Mouse (Mus musculus): ENCODE measurements around the gene Klhl26.
A peak's percentile ranks its signal among the peaks of the same experiment; 100 is the strongest.

Gene Klhl26

DNA sequence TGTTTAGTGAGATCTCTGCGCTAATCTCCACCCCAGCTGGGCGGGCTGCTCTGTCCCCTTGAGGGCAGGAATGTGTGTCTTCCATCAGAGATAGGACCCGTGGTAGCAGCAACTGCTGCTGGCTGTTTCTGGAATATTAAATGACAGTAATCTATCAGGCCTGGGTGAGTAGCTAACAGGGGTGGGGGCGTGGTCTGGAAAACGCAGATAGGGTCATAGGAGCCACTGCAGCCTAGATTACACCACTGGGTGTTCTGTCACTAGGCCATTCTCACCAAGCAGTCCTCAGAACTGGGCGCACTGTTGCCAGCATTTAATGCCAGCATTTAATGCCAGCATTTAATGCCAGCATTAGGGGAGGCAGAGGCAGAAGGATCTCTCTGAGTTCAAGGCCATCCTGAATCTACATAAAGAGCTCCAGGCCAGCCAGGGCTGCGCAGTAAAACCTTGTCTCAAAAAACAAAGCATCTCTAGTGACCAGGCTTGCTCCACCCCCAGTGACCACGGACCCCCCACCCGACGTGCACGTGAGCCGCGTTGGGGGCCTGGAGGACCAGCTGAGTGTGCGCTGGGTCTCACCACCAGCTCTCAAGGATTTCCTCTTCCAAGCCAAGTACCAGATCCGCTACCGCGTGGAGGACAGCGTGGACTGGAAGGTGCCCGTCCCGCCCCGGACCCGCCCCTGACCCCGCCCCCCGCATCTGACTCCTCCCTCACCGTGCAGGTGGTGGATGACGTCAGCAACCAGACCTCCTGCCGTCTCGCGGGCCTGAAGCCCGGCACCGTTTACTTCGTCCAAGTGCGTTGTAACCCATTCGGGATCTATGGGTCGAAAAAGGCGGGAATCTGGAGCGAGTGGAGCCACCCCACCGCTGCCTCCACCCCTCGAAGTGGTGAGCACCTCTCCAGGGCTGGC, 23.9 kb upstream of the Klhl26 start:
- DNase-seq, result no peak

DNA sequence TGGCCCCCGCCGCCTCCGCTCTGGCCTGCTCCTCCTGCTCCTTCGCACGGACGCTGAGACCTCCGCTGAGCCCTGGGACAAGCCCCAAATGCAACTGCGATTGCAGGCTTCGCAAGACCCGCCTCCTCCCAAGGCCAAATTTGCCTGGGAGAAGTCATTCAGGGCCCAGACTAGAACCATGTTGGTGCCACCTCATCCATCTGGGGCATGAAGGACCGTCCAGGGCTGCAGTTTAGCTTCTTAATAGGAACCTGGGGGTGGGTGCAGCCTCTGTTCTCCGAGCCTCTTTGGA, 18.9 kb upstream of the Klhl26 start:
- no peak for DNase-seq

DNA sequence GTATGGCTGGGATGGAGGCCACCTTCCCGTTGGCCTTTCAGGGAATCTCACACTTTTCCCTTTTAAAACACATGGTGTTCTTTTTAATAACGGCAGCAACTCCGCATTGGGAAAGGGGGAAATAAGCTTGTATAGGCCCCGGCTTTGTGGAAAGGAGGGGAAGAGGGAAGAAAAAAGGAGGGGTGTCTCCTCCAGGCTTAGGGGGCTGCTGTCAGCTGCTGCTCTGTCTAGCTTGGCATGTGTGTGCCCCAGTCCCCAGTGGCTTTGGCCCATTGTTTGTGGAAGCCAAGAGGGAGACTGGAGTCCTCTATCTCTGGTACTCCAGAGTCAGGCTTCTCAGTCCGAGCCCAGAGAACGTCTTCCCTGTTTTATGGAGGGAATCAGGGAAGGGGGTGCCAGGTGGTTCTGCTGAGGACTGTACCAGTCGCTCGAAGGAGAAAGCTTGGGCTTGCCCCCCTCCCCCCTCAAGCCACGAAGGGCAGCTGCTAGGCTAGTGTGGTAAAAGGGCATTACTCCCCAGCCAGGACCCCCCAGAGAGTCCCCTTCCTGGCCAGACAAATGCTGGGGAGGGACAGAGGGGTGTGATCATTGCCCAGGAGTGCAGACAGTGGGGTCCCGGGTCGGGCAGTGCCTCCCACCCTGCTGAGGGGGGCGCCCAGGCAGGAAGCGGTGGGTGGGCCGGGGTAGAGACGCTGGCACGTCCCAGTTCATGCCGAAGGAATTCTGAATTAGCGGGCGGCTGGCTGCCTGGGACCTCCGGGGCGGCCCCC, 18.4 kb upstream of the Klhl26 start:
- DNase-seq, result no peak

DNA sequence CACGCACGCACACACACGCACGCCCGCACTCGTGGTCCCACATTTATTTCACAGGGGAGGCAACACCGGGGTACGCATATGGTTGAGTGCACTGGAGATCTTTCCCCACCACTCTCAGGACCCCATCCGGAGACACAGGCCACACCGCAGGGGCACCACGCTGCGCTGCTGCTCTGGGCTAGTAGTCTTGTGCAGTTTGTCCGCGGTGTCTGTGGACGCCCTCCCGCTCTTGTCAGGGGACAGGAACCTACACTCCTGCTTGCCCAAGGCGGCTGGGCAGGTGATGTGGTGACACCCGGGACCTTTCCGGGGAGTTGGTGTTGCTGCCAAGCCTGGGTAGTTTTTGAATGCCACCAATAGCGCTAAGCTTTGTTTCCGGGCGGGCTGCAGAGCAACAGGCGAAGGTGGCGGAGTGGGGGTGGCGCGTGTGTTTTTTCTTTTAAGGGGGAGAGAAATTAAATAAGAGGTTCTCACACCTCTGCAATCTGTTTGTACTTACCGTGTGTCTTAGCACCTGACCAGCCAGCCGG, 17.7 kb upstream of the Klhl26 start:
- no peak for DNase-seq

DNA sequence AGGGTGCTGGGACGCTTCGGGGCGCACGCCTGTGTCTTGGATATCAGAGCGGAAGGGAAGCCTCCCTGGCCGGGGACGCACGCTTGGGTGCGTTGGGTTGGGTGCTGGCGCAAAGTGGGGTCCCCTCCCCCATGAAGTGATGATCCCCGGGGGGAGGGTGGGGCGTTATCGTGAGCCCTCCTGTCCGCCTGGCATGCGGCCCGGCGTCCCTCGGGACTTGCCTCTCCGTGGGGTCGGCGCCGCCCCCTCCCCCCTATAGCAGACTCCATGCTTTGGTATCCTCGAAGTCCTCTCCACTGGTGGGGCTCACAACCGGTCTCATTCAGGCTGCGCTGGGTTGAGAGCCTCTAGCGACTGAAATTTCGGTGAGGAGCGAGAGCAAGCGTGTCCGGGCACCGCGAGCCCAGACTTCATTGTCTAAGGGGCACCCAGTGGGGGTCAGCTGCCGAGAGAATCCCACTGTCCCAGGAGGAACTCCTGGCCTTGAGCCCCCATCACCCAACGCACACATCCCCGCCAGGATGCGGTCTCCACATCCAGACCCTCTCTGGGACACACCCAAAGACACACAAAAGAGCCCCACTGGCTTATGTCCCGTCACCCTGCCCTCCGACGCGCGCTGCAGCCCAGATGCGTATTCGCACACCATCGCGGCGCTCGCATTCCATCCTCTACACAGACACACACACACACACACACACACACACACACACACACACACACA, 17.1 kb upstream of the Klhl26 start:
- no peak for DNase-seq

DNA sequence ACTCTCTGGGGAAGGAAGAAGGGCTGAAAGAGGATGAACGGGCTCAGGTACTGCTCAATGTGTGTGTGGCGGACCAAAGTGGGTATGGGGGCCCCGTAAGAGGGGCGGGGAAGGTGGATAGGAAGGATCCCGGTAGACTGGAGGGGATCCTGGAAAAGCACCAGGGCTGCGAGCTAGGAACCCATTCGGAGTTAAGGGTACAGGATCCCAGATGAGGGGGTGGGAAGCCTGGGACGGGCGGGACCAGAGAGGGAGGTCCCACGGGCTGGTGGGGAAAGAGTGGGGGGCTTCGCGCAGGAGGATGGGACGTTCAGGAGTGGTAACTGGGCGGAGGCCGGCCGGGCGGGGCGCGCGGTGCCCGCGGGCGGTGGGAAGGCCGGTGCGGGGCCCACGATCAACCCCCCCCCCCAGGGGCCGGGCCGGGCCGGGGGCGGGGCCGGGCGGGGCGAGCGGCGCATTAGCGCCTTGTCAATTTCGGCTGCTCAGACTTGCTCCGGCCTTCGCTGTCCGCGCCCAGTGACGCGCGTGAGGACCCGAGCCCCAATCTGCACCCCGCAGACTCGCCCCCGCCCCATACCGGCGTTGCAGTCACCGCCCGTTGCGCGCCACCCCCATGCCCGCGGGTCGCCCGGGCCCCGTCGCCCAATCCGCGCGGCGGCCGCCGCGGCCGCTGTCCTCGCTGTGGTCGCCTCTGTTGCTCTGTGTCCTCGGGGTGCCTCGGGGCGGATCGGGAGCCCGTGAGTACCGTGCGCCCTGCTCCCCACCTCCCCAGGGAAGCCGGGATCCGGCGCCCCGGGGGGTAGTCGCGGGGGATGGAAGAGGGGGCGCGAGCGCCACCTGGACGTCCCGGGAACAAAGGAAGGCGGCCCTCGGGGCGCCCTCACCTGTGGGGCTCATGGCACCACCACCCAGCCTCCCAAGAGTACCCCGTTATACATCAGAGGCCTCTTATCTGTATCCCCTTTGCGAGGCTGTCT, 16.2 kb upstream of the Klhl26 start, which contains the start of gene Crlf1:
Gene Crlf1, plus strand, starts transcription at position 495 of the 977 bp plus-strand sequence.
- DNase-seq, result peak; percentile 19

DNA sequence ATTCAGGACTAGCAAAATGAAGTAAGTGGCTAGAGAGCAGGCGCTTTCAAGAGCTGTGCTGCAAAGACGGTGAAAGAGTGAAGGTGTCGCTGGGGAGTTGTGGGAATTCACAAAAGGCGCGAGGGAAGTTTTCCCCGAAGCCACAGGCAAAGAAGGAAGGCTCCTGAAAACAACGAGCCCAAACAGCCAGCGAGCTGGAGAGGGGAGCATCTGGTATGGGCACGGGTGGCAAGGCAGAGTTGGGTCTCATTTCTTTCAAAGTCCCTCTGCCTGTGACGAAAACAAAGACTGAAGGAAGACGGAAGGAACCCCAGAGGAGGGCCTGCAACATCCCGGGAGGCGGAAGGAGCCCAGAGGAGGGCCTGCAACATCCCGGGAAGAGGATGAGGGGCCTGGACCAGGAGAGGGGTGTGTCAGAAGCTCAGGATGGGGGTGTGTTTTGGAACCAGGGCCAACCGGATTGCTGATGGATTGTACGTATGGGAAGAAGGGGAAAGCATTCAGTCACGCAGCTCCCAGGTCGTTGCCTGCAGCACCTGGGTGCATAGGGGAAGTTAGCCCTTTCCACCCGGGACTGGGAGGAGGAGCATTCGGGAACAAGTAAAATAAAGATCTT, 14.2 kb upstream of the Klhl26 start:
- DNase-seq, result no peak

DNA sequence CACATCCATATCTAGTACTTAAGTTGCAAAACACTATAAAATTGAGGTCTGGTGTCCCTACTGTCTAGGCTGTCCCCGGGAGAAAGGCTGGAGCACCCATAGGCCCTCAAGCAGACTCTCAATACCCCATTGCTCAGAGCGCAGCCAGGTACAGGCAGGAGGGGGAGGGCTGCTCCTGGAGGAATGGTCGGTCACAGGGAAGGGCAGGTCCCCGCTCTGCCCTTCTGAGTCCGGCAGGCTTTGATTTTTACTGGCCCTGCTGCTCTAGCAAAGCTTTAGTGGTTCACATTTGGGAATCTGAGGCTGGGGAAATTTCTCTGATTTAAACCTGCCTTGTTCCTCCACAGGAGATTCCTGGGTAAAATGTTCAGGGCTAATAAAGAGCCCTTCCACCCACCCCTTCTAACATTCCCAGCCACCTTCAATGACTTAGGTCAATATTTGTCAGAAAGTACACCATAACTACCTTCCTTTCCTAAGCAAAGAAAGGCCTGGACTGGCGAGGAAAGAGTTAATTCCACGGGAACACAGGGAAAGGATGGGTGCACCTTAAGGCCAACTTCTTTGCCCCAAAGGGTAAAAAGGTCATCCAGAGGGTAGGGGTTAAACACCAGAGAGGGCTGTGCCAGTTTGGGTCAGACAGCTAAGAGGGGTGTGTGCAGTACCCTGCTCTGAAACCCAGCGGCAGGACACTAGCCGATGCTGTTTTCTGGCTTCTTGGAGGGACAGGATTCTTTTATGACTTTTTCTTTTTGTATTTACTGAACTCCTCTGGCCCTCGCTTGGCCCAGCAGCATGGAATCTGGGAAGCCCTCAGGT, 13.5 kb upstream of the Klhl26 start:
- DNase-seq, result peak; percentile 40

DNA sequence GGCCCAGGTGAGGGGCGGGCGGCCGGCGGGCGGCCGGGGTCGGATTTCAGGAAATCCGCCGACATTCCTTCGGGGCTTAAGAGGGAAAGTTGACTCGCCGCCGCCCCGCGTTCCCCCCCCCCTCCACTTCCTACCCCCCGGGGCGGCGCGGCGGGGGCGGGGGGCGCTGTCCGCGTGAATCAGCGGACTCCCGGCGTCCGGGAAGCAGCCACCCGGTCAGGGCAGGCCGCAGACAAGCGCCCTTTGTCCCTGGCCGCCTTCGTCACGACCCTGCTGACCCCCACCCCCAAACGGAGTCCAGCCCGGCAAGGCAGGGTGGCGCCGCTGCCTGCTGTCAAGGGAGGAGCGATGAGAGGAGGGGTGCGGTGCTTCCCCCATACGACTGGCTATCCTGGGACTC, 12.8 kb upstream of the Klhl26 start:
- peak; percentile 42 for DNase-seq

DNA sequence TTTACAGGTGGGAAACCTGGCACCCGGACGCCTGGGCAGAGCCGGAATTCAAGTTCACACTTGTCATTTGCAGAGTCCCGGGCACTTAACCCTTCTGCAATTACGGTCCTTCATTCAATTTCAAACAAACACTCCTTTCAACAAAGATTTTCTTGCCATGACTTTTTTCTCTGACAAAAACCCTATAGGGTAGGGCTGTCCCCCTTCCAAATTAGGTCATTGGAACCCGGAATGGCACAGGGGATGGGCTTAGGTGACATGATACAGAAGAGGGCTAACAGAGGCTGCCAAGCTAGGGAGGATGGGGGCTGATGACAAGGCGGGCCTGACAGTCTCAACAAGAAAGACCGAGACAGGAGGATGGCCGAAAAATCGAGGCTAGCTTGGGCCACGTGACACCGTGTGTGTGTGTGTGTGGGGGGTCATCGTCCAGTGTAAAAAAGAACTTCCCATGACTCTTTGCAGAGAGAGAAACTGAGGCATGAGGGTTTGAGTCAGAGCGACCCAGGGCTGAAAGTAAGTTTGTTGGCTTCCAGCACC, 12.2 kb upstream of the Klhl26 start:
- DNase-seq, result no peak

DNA sequence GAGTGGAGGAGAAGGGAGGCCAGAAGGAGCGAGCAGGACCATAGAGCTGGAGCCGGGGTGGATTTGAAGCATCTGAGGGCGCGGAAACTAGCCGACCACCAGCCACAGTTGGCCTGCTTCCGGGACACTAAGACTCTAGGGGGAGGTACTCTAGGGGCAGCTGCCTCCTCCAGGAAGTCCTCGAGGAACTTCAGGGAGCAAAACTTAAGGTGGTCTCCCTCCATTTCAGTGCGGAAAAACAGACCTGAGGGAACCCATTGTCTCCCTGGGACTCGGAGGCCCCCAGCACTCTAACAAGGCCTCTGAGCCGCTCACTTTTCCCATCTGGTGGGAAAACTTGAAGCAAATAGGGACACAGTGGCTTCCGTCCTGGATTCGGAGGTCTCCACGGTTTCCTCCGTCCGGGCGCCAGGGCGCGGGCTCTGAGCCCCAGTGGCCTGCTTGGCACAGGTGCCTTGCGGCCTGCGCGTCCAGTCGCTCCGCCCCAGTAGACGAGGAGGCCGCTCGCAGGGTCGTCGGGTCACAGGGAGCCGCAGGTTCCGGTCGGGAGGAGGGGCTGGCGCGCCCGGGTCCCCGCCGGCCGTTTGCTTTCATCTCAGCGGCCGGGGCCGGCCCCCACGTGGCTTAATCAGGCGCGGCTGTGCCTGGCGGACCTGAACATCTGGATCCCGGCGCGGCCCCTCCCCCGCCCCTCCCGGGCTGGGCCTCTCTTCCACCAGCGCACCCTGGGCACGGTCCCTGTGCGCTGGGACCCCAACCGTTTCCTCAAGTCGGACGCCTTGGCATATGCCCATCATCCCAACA, 11.4 kb upstream of the Klhl26 start:
- DNase-seq, result peak; percentile 65

DNA sequence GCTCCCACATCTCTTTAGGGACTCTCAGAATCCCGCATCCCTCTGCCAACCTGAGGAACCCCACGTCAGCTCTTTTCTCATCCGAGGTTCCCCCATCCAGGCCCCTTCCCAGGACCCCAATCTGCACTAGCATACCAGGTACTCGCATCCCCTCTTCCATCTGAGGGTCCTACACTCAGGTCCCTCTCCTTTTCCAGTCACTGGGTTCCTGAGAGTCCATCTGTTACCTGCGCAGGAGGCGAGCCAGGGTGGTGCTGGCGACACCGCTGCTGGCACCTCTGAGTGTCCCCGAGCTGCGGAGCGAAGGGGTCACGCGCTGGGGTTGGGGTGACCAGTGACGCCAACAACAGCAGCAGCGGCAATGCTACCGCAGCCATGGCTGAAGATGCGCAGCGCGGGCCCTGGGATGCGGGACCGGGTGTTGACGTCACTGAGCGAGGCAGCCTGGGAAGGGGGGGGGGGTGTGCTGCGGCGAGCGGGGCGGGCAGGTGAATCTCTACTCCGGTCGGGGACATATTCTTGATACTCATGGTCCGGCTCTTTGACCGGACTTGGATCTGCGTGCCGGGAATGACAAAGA, 10.3 kb upstream of the Klhl26 start, which contains the start of gene Tmem59l:
Gene Tmem59l, minus strand, starts transcription at position 418 of the 580 bp plus-strand sequence.
- no peak for DNase-seq

DNA sequence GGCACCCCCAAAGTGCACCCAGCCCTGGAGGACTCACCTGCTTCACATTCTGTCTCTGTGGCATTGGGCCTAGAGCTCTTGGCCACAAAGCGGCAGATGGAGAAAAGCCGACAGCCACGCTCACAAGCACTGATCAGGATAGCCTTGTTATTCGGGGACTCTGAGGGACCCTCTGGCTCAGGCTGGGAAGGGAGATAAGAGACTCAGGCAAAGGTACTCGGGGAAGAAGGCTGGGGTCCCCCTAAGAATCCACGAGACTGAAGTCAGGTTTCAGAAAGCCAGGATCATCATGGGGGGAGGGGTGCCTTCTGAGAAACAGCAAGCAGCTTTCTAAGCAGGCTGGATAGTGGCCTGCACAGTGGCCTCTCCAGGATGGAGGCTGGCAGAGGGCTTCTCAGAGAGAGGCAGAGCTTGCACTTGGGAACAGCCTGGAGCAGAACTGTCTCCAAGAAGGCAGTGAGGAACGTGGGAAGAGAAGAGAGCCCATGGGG, 9.5 kb upstream of the Klhl26 start:
- no peak for DNase-seq

DNA sequence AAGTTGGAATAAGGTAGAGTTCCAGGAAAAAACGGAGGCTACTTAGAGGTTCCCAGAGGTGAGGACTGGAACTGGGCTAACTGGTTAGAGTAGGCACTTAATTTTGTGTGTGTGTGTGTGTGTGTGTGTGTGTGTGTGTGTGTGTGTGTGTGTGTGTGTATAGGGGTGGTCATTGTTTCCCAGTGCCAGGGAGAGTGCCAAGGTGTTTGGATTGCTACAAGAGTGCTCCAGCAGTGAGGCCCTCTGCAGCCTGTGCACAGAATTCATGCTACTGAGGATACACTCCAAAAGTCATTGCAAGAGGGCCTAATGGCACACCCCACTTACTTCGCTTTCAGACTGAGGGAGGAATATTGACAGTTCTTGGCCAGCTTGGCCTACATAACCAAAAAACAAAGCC, 6.2 kb upstream of the Klhl26 start:
- DNase-seq, result peak; percentile 60

DNA sequence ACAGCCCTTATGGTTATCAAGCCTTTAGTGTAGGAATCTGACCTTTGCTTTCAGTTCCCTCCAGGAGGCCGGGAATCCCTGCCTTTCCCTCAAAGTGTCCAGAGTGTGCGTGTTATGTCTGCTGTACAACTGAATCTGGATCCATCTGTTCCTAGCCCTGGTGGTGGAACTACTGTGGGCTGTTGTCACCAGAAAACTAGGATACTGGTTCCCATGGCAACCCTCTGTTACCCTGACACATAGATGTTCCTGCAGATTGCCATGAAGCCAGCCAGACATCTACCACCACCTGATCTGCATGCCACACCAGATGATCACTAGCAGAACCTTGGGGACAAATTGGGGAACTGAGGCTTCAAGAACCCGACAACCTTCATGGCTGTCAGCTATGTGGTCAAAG, 5.1 kb upstream of the Klhl26 start:
- no peak for DNase-seq

DNA sequence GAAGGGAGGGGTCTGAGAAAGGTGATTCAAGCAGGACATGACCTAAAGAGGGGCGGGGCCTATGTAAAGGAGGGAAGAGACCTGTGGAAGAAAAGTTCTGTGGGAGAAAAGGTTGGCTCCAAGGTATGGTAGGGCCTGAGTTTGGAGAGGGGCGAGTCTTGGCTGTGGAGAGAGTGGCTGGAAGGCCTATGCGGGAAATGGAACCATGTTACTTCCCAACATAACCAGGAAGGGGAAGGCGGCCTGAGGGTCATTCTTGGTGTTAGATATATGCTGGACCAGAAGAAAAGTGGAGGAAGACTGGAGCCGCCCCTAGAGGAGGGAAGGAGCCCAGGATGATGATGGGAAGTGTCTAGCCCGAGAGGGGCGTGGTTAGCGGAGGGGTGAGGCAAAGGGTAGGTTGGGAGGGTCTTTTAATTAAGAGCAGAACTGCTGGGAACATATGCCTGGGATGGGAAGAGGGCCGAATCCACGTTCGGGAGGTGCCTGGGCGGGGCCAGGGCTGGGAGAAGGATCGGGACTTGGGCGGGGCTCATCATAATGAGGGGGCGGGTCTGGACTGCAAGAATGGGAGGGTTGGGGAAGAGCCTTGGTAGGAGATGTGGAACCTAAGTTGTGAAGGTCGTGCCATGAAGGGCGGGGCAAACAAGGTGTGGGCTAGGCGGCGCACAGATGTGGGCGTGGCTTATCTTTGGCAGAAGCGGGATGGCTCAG, 658 bp upstream of the Klhl26 start:
- DNase-seq, result peak; percentile 64

DNA sequence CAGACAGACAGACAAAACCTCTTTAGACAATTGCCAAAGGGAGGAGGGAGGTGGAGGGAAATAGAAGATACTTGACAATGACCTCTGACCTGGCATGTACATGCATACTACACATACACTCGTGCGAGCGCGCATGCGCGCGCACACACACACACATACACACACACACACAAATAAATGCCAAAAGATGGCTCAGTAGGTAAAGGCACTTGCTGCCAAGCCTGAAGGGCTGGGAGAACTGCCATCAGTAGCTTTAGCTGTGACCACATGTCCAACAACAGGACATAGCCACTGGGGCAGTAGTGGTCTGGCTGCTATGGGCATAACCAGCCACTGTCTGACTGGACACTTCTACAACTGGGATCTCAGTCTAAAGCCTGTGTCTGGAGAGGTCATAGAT, 4.9 kb downstream of the Klhl26 start:
- no peak for DNase-seq

DNA sequence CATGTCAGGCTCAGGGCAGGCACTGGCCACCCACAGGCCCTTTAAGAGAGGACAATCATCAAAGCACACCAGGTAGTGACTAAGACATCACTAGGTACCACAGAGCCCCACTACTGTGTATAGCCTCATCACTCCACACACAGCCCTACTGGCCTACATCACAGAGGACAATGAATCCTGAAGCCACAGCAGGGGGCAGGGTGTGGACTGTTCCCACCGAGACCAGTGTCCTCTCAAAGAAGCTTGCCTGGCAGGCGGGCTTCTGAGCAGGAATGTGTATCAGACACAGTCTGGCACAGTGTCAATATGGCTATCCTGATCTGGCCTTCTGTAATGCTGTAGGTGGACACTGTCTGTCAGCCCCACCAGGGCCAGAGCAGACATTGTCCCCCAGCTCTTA, 6.8 kb downstream of the Klhl26 start:
- no peak for DNase-seq

All from lung, postnatal 10 days (tissue).